Mouse (Mus musculus) adrenal gland, adult 18-20 months (tissue): ENCODE data around the gene Gm21981. TPM values are rescaled to one million over a fixed set of nuclear protein-coding genes. Genes with fewer than 3 reads are reported as not detected.
"Not testable (repeated sequence)": the region's sequence is repeated elsewhere in the genome, so short reads cannot be mapped to it uniquely, and the experiment has no call there.

ENCODE experiments used
- DNase-seq, 2 experiments: peaks; one replicate each; pipeline ENCODE4 v3.0.0; 2021 to 2022; ENCODE audit warnings: low spot score in 2 of 2
- total RNA-seq, 2 experiments: library from RNA; stranded (reverse); gene quantifications; 1 replicate in 1 of 2; 2 replicates in 1 of 2; pipeline ENCODE4 v1.2.3; 2021

The Gm21981 gene
- total RNA-seq, 2 experiments from 2014 or later, result 0.58 to 0.96 TPM

GRCm38 (mm10) chr17:47671988-47672310, 22.3 kb downstream of the Gm21981 start:
- DNase-seq, result no peak

DNA sequence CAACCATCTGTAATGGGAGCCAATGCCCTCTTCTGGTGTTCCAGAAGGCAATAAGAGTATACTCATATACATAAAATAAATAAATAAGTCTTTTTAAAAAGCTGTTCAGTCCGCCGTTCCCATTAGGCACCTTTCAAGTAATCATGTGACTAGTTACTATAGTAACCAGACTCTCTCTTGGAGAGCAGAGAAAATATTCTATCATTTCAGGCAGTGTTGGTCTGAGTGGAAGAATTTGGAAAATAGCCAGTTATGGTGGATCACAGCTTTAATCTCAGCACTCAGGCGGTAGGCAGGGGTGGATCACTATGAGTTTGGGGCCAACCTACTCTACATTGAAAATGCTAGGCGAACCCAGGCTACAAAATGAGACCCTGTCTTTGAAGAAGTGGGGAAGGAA, 25.1 kb downstream of the Gm21981 start:
- no peak for DNase-seq

GRCm38 (mm10) chr17:47664474-47664873, 29.8 kb downstream of the Gm21981 start:
- DNase-seq, result no peak

- DNase-seq, result no peak
These were observed 31.1 kb downstream of the Gm21981 start for GRCm38 (mm10) chr17:47663009-47663713.

DNA sequence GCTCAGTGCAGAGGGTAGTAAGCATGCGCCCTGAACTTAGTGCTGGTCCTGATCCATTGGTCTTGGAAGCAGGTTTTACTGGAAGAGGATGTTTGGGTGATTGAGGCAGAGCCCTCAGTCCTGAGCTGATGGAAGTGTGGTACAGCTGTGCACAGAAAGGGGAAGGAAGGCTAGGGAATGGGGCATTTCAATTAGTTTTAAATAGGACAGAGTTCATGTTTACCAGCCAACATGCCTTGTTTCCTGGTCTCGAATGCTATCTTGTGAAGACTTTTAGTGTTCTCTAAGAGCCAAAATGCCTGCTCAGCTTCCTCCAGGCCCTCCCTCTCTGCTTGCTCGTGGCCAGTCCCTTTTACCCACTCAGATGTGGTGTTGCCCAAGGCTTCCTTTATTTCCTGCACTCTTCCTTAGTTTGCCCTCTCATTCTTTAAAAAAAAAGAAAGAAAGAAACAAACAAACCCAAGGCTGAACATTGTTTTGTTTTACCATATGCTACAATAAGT, 35.5 kb downstream of the Gm21981 start:
- no peak for DNase-seq

- DNase-seq, result no peak
These were observed 36.4 kb downstream of the Gm21981 start for GRCm38 (mm10) chr17:47657901-47658300.

DNA sequence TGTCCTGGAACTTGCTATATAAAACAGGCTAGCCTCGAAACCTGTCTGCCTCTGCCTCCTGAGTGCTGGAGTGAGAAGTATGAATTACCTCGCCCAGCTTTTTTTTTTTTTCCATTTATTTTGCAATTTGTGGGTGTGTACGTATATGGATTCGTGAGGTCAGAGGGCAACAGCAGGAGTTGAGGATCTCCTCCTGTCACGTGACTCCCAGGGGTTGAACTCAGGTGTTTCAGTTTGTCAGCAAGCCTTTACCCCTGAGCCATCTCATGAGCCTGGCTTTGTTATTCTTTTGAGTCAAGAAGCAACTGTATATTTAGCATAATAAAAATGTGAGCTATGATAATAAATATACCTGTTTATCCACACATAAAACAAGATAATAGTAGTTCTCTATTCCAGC, 38.6 kb downstream of the Gm21981 start:
- no peak for DNase-seq

- not testable (repeated sequence) for DNase-seq
These were observed 39.9 kb downstream of the Gm21981 start for GRCm38 (mm10) chr17:47654346-47654745.

GRCm38 (mm10) chr17:47651953-47652352, 42.3 kb downstream of the Gm21981 start:
- DNase-seq, result no peak

DNA sequence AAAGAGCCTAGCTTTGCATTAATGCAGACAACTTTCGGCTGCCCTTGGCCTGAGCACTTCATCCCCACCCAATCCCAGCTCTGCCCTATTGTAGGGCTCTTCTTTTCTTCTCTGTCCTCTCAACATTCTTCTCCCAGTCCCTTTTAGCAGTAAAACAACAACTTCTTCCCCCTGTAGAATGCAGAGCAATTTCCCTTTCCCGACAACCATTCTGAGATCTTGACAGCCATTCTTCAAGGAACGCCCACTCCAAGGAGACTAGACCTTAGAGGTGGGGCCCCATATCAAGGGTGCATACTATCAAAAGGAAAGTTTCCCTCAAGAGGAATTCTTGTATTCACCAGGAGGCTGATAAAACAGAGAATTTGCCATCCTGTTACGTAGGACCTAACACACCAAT, 45.3 kb downstream of the Gm21981 start:
- DNase-seq, result no peak

DNA sequence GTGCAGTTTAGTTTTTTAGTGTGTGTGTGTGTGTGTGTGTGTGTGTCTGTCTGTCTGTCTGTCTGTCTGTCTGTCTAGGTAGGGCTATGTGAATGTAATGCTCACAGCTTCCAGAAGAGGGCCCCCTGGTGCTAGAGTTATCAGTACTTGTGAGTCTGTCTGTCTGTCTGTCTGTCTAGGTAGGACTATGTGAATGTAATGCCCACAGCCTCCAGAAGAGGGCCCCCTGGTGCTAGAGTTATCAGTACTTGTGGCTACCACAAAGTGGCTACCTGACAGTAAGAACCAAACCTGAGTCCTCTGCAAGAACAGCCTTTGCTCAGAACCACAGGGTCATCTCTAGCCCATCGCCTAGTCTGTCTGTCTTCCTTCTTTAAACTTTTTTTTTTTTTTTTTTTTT, 47.6 kb downstream of the Gm21981 start:
- peak; percentile 25 to 43 for DNase-seq

DNA sequence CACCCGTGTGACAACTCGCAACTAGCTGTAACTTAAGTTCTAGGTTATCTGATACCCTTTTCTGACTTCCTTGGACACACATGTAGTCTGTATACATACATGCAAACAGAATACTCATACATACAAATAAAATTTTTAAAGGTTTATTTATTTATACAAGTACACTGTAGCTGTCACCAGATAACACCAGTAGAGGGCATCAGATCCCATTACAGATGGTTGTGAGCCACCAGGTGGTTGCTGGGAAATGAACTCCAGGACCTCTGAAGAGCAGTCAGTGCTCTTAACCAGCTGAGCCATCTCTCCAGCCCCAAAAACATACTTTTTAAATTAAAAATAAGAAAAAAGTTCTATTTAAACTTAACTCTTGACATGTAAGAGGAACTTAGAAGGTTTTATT, 51.3 kb downstream of the Gm21981 start:
- DNase-seq, result no peak

Other genes starting within 250 kb of the Gm21981 start
- gene Taf8, start 192.2 kb downstream of the Gm21981 start, total RNA-seq, result 10 to 100 TPM; 16.4 to 19.9 TPM
- 100 to 1,000 TPM; 328 to 506 TPM for gene Ccnd3, start 189.4 kb downstream of the Gm21981 start, total RNA-seq
- gene Bysl, start 83.0 kb downstream of the Gm21981 start, total RNA-seq, result 10 to 100 TPM; 23.0 to 24.2 TPM
- 10 to 100 TPM; 50.1 to 50.3 TPM for gene Med20, start 82.9 kb downstream of the Gm21981 start, total RNA-seq
- 1 to 10 TPM; 1.6 to 3.4 TPM for gene Gm20517, start 82.9 kb downstream of the Gm21981 start, total RNA-seq
- gene Usp49, start 63.8 kb downstream of the Gm21981 start, total RNA-seq, result 1 to 10 TPM; 3.0 to 4.1 TPM
- 100 to 1,000 TPM; 247 to 266 TPM for gene Tomm6, start 6.1 kb downstream of the Gm21981 start, total RNA-seq
- 1 to 10 TPM; 4.9 to 7.1 TPM for gene Frs3, start 5.4 kb downstream of the Gm21981 start, total RNA-seq
- 1 to 10 TPM; 4.1 to 5.5 TPM for gene Prickle4, start 281 bp upstream of the Gm21981 start, total RNA-seq
- gene Pgc, start 32.4 kb upstream of the Gm21981 start, total RNA-seq, result not detected
- 10 to 100 TPM; 12.4 to 16.0 TPM for gene Tfeb, start 42.6 kb upstream of the Gm21981 start, total RNA-seq
- gene Mdfi, start 140.2 kb upstream of the Gm21981 start, total RNA-seq, result 1 to 10 TPM in 1 of 2 experiments, under 1 TPM in 1; 0.42 to 1.2 TPM
- gene Foxp4, start 230.2 kb upstream of the Gm21981 start, total RNA-seq, result 10 to 100 TPM; 20.0 to 26.1 TPM